Mouse (Mus musculus) heart, embryonic 16.5 days (tissue): ENCODE data around the gene Zfp119b. TPM values are rescaled to one million over a fixed set of nuclear protein-coding genes. Genes with fewer than 3 reads are reported as not detected.
"Not testable (repeated sequence)": the region's sequence is repeated elsewhere in the genome, so short reads cannot be mapped to it uniquely, and the experiment has no call there.

Source experiments
- ATAC-seq: fragments of 200-750 bp; cut with Nextera tagmentation; replicated peaks from 2 replicates; pipeline ENCODE4 v1.8.0; 2017; ENCODE audit warnings: moderate number of reproducible peaks; ENCODE audit not compliant: insufficient read depth, low FRiP score; ENCODE audit errors: extremely low read depth
- H3K27ac ChIP-seq: fragments of 300-500 bp; sonication (generic); 2 replicates; pipeline ENCODE4 v1.5.1; 2014; ENCODE audit warnings: mild to moderate bottlenecking, low read length, control low read depth, moderate library complexity
- H3K27me3 ChIP-seq: fragments of 300-500 bp; sonication (generic); 2 replicates; pipeline ENCODE4 v1.6.1; 2014; ENCODE audit warnings: low read length, mixed read lengths; ENCODE audit not compliant: control insufficient read depth, insufficient read depth
- H3K36me3 ChIP-seq: fragments of 300-500 bp; sonication (generic); 2 replicates; pipeline ENCODE4 v1.6.1; 2014; ENCODE audit not compliant: control insufficient read depth, insufficient read depth
- H3K4me1 ChIP-seq: fragments of 300-500 bp; sonication (generic); 2 replicates; pipeline ENCODE4 v1.6.1; 2014; ENCODE audit warnings: low read length, mixed read lengths; ENCODE audit not compliant: control insufficient read depth, insufficient read depth
- H3K4me2 ChIP-seq: fragments of 300-500 bp; sonication (generic); 2 replicates; pipeline ENCODE4 v1.6.1; 2014; ENCODE audit warnings: low read depth, mild to moderate bottlenecking, control low read depth, low read length
- H3K4me3 ChIP-seq: fragments of 300-500 bp; sonication (generic); 2 replicates; pipeline ENCODE4 v1.5.1; 2014; ENCODE audit warnings: mild to moderate bottlenecking, control low read depth, low read length
- H3K9ac ChIP-seq: fragments of 300-500 bp; sonication (generic); 2 replicates; pipeline ENCODE4 v1.6.1; 2014; ENCODE audit warnings: low read length, control low read depth
- H3K9me3 ChIP-seq: fragments of 300-500 bp; sonication (generic); replicated peaks from 2 replicates; pipeline ENCODE4 v1.6.1; 2016; ENCODE audit warnings: low read length; ENCODE audit not compliant: control insufficient read depth
- WGBS: fragments of 180-500 bp; shearing (Covaris S2); extraction: QIAGEN DNeasy Blood & Tissue Kit; methylation state at CpG from one replicate; pipeline ENCODE4 v1.1.7; 2014; 5-methylcytosine and 5-hydroxymethylcytosine counted together
- polyA plus RNA-seq: library from polyadenylated mRNA; unstranded; fragments of >200 nt; fragmentation: Nextera tagmentation; extraction: Ambion mirVana; gene quantifications from 2 replicates; pipeline ENCODE4 v1.2.1, GENCODE M21; 2015

Zfp119b gene
- polyA plus RNA-seq, 1 experiment from 2014 or later: 6.5 TPM

DNA sequence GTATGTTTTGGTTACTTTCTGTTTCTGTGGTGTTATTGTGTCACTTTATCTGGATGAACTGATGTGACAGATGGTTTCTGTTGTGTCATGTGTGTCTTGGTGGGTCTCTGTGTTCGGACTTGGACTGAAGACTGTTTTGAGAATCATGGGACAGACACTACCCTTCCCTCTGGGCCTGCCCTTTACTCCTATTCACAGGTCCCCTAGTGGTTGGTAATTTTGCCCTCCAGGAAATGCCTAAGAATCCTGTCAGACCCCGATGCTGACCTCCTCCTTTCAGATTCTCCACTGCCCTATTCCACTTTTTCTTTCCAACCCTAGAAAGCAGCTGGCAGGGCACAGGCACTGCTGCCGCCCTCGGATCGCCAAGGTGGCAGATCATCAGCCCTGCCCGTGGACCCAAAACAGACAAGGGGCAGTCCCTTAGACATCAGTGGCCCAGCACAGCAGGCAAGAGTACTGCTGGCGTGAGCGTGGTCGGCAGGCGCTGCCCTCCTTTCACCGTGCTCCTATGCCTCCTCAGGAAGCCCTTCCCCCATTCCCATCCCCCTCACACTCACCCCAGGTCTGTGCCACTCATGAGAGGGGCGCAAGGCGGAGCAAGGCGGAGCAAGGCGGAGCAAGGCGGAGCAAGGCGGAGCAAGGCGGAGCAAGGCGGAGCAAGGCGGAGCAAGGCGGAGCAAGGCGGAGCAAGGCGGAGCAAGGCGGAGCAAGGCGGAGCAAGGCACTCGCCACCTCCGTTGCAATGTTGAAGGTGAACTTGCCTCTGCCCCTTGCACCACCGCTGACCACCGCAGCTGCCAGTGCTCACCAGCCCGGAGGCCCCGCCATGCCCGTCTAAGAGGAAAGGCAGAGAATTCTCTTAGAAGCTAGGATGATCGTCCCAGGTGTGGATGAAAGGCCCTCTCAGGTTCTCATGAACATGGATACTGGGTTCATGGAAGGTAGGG lies 17.5 kb downstream of the Zfp119b start:
- H3K4me3 ChIP-seq: peak overlapping the region; percentile 78
- H3K4me1 ChIP-seq: 0 out of 2 replicates have a peak, but pooled peaks cover 2% of the 10 kb centered on the region
- H3K9ac ChIP-seq: peak overlapping the region; percentile 82
- peak; percentile 94 for ATAC-seq
- WGBS: 2% methylated on average over 33 of the region's 33 CpGs
- H3K9me3 ChIP-seq: 0 out of 2 replicates have a peak, but pooled peaks cover 3% of the 10 kb centered on the region
- no peaks in the 10 kb centered on the region for H3K36me3 ChIP-seq
- no peaks in the 10 kb centered on the region for H3K27me3 ChIP-seq
- peak overlapping the region; percentile 66 for H3K27ac ChIP-seq
- H3K4me2 ChIP-seq: peak overlapping the region; percentile 93

DNA sequence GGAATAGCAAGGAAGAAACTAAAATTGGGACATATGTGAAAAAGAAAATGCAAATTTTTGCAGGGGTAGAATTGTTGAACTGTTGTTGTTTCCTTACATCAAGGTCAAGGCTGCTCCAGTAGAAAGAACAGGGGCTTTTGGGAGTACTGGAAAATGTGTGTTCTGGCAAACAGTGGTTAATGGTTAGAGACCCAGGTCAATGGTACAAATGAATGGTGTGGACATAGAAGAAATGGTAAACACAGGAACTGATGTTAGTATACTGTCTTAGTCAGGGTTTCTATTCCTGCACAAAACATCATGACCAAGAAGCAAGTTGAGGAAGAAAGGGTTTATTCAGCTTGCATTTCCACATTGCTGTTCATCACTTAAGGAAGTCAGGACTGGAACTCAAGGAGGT lies 42.6 kb downstream of the Zfp119b start:
- H3K27ac ChIP-seq: no peak overlapping the region
- no peaks in the 10 kb centered on the region for H3K27me3 ChIP-seq
- no peak overlapping the region for H3K4me3 ChIP-seq
- no peaks in the 10 kb centered on the region for H3K4me1 ChIP-seq
- H3K36me3 ChIP-seq: no peaks in the 10 kb centered on the region
- no peak for ATAC-seq
- H3K9me3 ChIP-seq: no peaks in the 10 kb centered on the region
- H3K4me2 ChIP-seq: no peak overlapping the region
- no peak overlapping the region for H3K9ac ChIP-seq

DNA sequence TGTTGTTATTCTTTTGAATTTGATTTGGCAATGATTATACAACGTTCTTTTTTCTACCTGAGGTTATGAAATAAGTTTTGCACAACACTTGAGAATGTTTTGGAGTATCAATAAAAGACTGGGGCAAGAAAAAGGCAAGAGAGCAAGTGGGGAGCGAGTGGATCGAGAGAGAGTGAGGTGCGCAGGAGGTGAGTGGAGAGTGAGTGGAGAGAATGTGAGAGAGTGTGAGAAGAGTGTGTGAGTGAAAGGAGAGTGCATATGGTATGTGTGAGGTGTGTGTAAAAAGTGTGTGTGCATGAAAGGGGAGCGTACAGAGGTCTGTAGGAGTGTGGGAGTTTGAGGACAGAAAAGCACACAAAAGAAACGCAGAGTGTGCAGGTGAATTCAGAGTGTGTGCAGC lies 45.2 kb downstream of the Zfp119b start:
- ATAC-seq: no peak
- WGBS: 71% methylated on average over 6 of the region's 6 CpGs
- peaks cover 3% of the 10 kb centered on the region; the same call in 1 of the 2 replicates for H3K36me3 ChIP-seq

DNA sequence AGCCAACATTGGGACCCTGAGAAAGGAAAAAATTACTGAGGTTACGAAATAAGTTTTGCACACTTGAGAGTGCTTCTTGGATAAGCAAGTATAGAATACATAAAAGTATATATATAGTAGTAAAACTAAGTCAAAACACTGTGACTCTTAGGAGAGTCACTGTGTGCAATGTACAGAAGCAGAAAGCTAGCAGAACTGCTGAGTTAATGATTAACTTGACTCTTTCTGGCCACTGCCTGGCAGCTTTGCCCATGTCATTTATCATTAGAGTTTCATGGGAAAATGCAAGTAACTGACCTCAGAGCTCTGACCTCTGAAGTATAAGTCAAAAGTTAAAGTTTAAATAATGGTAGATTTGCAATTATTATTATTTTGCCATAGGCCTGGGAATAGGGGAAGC lies 45.6 kb downstream of the Zfp119b start:
- Histone ChIP-seq H3K4me2 (no peak overlapping the region), H3K27ac (no peak overlapping the region), H3K4me1 (no peaks in the 10 kb centered on the region), H3K9me3 (peaks cover 7% of the 10 kb centered on the region), H3K9ac (no peak overlapping the region), H3K4me3 (no peak overlapping the region), H3K36me3 (peaks cover 6% of the 10 kb centered on the region), H3K27me3 (no peaks in the 10 kb centered on the region)
- ATAC-seq: no peak
- WGBS: 76% methylated on average over 1 of the region's 1 CpGs

More for the DNA sequence above, 45.2 kb downstream of the Zfp119b start:
- H3K9ac ChIP-seq: no peak overlapping the region
- no peak overlapping the region for H3K4me2 ChIP-seq
- no peaks in the 10 kb centered on the region for H3K27me3 ChIP-seq
- peaks cover 5% of the 10 kb centered on the region for H3K9me3 ChIP-seq
- H3K4me1 ChIP-seq: no peaks in the 10 kb centered on the region
- H3K27ac ChIP-seq: no peak overlapping the region
- H3K4me3 ChIP-seq: no peak overlapping the region

DNA sequence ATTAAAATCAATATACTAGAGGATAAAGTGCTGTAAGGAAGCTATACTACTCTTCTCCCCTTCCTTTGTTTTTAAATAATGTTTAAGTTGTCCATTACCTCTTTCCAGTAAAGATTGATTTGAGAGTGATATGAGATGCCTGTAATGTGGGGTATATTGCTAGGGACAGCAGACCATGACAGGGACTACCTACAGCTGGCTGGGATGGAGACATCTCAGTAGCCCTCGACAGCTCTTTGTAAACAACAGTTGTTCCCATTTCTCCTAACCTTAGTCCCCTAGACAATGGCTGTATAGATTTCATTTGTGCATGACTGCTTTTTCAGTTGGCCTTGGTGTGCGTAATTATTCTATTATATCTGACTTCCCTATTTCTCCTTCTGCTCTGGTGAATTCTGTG lies 46.2 kb downstream of the Zfp119b start:
- no peak for ATAC-seq
- 62% methylated on average over 2 of the region's 2 CpGs for WGBS
- Histone ChIP-seq H3K9ac (no peak overlapping the region), H3K4me2 (no peak overlapping the region), H3K9me3 (peaks cover 10% of the 10 kb centered on the region), H3K4me1 (no peaks in the 10 kb centered on the region), H3K36me3 (peaks cover 12% of the 10 kb centered on the region), H3K27ac (no peak overlapping the region), H3K27me3 (no peaks in the 10 kb centered on the region), H3K4me3 (no peak overlapping the region)

DNA sequence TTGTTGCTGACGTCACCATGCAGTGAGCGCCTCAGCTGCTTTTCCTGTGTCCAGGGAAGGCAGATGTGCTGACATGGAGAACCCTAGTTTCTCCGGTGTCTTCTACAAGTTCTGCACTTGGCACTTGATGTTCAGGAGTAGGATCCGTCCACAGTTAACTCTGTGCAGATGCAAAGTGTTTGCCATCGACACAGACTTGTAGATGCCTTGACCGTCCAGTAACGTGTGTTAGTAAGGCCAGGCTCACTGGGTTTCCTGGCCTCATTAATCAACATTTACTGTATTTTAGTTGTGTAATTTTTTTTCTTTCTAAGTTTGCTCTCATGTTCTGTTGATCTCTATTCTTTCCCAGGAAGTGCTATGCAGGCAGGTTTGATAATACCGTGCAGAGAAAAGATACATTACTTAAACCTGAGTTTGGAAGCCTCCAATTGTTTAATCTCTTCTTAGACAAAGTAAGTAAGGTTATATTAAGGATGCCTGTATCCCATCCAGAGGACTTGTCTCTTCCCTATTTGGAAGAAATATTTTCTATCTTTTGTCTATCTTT lies 56.8 kb downstream of the Zfp119b start:
- Histone ChIP-seq H3K4me2 (peak overlapping the region; percentile 66), H3K27ac (peak overlapping the region; percentile 66; the same call in 1 of the 2 replicates), H3K9ac (peak overlapping the region; percentile 62), H3K4me3 (peak overlapping the region; percentile 58)
- not testable (repeated sequence) for ATAC-seq, H3K27me3 ChIP-seq, H3K36me3 ChIP-seq, H3K9me3 ChIP-seq, H3K4me1 ChIP-seq
- 10% methylated on average over 6 of the region's 8 CpGs for WGBS

Other genes with a start within 250 kb of the Zfp119b start
- 4.4 and 5.7 TPM in 2 replicates for gene Pot1b, start 236.9 kb downstream of the Zfp119b start, polyA plus RNA-seq
- gene Adgre4, start 199.5 kb downstream of the Zfp119b start, polyA plus RNA-seq: 0.27 and 0.58 TPM in 2 replicates
- 6.1 and 7.0 TPM in 2 replicates for gene Zfp119a, start 70.6 kb downstream of the Zfp119b start, polyA plus RNA-seq
- gene Zfp959, start 57.4 kb downstream of the Zfp119b start, polyA plus RNA-seq: 9.2 and 10.1 TPM in 2 replicates
- gene Ebi3, start 3.1 kb upstream of the Zfp119b start, polyA plus RNA-seq: 1.4 and 1.7 TPM in 2 replicates
- 18.4 and 19.3 TPM in 2 replicates for gene Yju2, start 9.6 kb upstream of the Zfp119b start, polyA plus RNA-seq
- 6.6 and 6.9 TPM in 2 replicates for gene Shd, start 21.0 kb upstream of the Zfp119b start, polyA plus RNA-seq
- 2.3 and 3.5 TPM in 2 replicates for gene Fsd1, start 37.0 kb upstream of the Zfp119b start, polyA plus RNA-seq
- 16.6 and 17.9 TPM in 2 replicates for gene Stap2, start 56.1 kb upstream of the Zfp119b start, polyA plus RNA-seq
- 77.4 and 78.0 TPM in 2 replicates for gene Mpnd, start 56.2 kb upstream of the Zfp119b start, polyA plus RNA-seq
- gene Sh3gl1, start 87.1 kb upstream of the Zfp119b start, polyA plus RNA-seq: 81.1 and 82.8 TPM in 2 replicates
- 12.1 and 12.7 TPM in 2 replicates for gene Chaf1a, start 90.9 kb upstream of the Zfp119b start, polyA plus RNA-seq
- 44.9 and 46.2 TPM in 2 replicates for gene Ubxn6, start 125.5 kb upstream of the Zfp119b start, polyA plus RNA-seq
- 82.7 and 88.3 TPM in 2 replicates for gene Hdgfl2, start 130.1 kb upstream of the Zfp119b start, polyA plus RNA-seq
- gene Plin4, start 160.3 kb upstream of the Zfp119b start, polyA plus RNA-seq: 1.7 TPM in 2 replicates
- 1.6 and 2.7 TPM in 2 replicates for gene Plin5, start 168.1 kb upstream of the Zfp119b start, polyA plus RNA-seq
- 2.0 and 2.4 TPM in 2 replicates for gene Lrg1, start 172.5 kb upstream of the Zfp119b start, polyA plus RNA-seq
- gene Sema6b, start 190.8 kb upstream of the Zfp119b start, polyA plus RNA-seq: 0.70 and 1.2 TPM in 2 replicates
- 8.2 and 9.0 TPM in 2 replicates for gene Tnfaip8l1, start 213.0 kb upstream of the Zfp119b start, polyA plus RNA-seq
- 69.9 and 75.1 TPM in 2 replicates for gene Mydgf, start 234.4 kb upstream of the Zfp119b start, polyA plus RNA-seq